In genomic region chr13:100511146-100511859, GRCm38 (mm10) we compare ENCODE assay signal across 14 mouse cellular contexts. TPM values are rescaled to one million over a fixed set of nuclear protein-coding genes. Genes with fewer than 3 reads are reported as not detected.
DNase-seq lines count a peak whose midpoint lies in the region; ATAC-seq and TF ChIP-seq lines count a peak whose summit lies in the region.
"Had no signal": no experiment of that assay in that cellular context is flagged by ENCODE, and none has a peak within 500 bp of the region (broad histone marks: within the 10 kb centered on the region; RNA-seq: fewer than 3 reads in every experiment).

No protein-coding gene starts in this region.

- CTCF ChIA-PET in Patski (lab: Charles Lee) = no interaction called here

- 0 out of 2 replicates have a peak, but pooled peaks cover 3% of the 10 kb centered on the region for H3K36me3 ChIP-seq in liver, embryonic 12.5 days
- no peaks in the 10 kb centered on the region for H3K36me3 ChIP-seq in lung, postnatal 0 days (ENCODE audit: insufficient read depth, low read length)
- H3K36me3 ChIP-seq: heart, embryonic 15.5 days; hindbrain, embryonic 13.5 days had no signal

- no peaks in the 10 kb centered on the region for H3K9me3 ChIP-seq in liver, embryonic 12.5 days (replicated peaks)
- no peaks in the 10 kb centered on the region for H3K9me3 ChIP-seq in lung, postnatal 0 days (ENCODE audit: low read length)
- H3K9me3 ChIP-seq: heart, embryonic 15.5 days; hindbrain, embryonic 13.5 days had no signal

- peak overlapping the region; percentile 69 for H3K27ac ChIP-seq in liver, embryonic 12.5 days
- peak overlapping the region; percentile 64 for H3K27ac ChIP-seq in lung, postnatal 0 days (ENCODE audit: low read length)
- H3K27ac ChIP-seq: heart, embryonic 15.5 days; hindbrain, embryonic 13.5 days had no signal

- POLR2A ChIA-PET in Patski (lab: Charles Lee) = interaction anchor here (0.6 kb wide), 1 partner anchor 37 kb away, joined by 4 read pairs; no protein-coding TSS in a partner anchor

- TF ChIP-seq EP300 in lung, postnatal 0 days (IDR thresholded peaks at IDR 0.05) = peak; percentile 90

- in situ Hi-C loops in Patski (cut with MboI; ENCODE audit: low pct_unique_long_range_greater_than_20kb) = no loop called here

- peak; percentile 72 for ATAC-seq in Patski
- ATAC-seq in liver, embryonic 12.5 days = peak; percentile 52
- ATAC-seq in lung, postnatal 0 days = peak; percentile 91
- ATAC-seq: CD4-positive, CD25-positive, alpha-beta regulatory T cell, adult 4 months; forebrain, postnatal 0 days had no signal

- DNase-seq in 416B (ENCODE audit: low read depth) (peak; percentile 75), Patski (ENCODE audit: low read depth, low spot score) (peak; percentile 69)
- peak; percentile 74 for DNase-seq in lung, postnatal 0 days (ENCODE audit: low spot score)
- no peak for DNase-seq in cerebellum, adult 9-11 months
- no peak for DNase-seq in layer of hippocampus, postnatal 14 days (ENCODE audit: low spot score in 2 of 2)
- no peak for DNase-seq in right cerebral cortex, postnatal 14 days
- DNase-seq: forebrain, postnatal 0 days; gastrocnemius, postnatal 14 days; kidney, adult 11 months had no signal

- H3K27me3 ChIP-seq in Patski = no peaks in the 10 kb centered on the region
- no peaks in the 10 kb centered on the region for H3K27me3 ChIP-seq in liver, embryonic 12.5 days (replicated peaks)
- H3K27me3 ChIP-seq in lung, postnatal 0 days (replicated peaks; ENCODE audit: insufficient read depth, low read length) = no peaks in the 10 kb centered on the region
- H3K27me3 ChIP-seq: heart, embryonic 15.5 days; hindbrain, embryonic 13.5 days had no signal

- H3K9ac ChIP-seq in liver, embryonic 12.5 days = no peak overlapping the region
- no peak overlapping the region for H3K9ac ChIP-seq in lung, postnatal 0 days (replicated peaks; ENCODE audit: low read depth)
- H3K9ac ChIP-seq: forebrain, postnatal 0 days; heart, embryonic 15.5 days; hindbrain, embryonic 13.5 days had no signal

- peak overlapping the region; percentile 47 for H3K4me2 ChIP-seq in liver, embryonic 12.5 days
- H3K4me2 ChIP-seq in lung, postnatal 0 days (replicated peaks; ENCODE audit: low read depth, low read length) = no peak overlapping the region
- H3K4me2 ChIP-seq: heart, embryonic 15.5 days; hindbrain, embryonic 13.5 days; midbrain, embryonic 11.5 days had no signal

- 64% methylated on average over 7 of the region's 7 CpGs for WGBS in liver, embryonic 12.5 days (ENCODE audit: insufficient replicate concordance)
- 50% methylated on average over 7 of the region's 7 CpGs for WGBS in lung, postnatal 0 days

- TF ChIP-seq CTCF in Patski (IDR thresholded peaks at IDR 0.05) = no peak
- no peak for TF ChIP-seq CTCF in lung, postnatal 0 days (IDR thresholded peaks at IDR 0.05)

- peaks cover 27% of the 10 kb centered on the region for H3K4me1 ChIP-seq in liver, embryonic 12.5 days
- H3K4me1 ChIP-seq in lung, postnatal 0 days (ENCODE audit: insufficient read depth, low read depth, low read length) = peaks cover 8% of the 10 kb centered on the region; the same call in 1 of the 2 replicates
- H3K4me1 ChIP-seq: hindbrain, embryonic 13.5 days had no signal

- no peak overlapping the region for H3K4me3 ChIP-seq in liver, embryonic 12.5 days
- H3K4me3 ChIP-seq in lung, postnatal 0 days (ENCODE audit: low read depth, low read length) = no peak overlapping the region
- H3K4me3 ChIP-seq: heart, embryonic 15.5 days; hindbrain, embryonic 13.5 days had no signal

RNA-seq across cellular contexts. Expression of gene Gtf2h2, which starts 18.9 kb away (rescaled TPM):
- 38.9 TPM for polyA plus RNA-seq in Patski (2021)
- 46.6 and 52.2 TPM in 2 replicates for polyA plus RNA-seq in liver, embryonic 12.5 days (2016; fragmentation: Nextera tagmentation; extraction: Ambion mirVana)
- 22.9 and 35.5 TPM in 2 replicates for polyA plus RNA-seq in lung, postnatal 0 days (2015; fragmentation: Nextera tagmentation; extraction: Ambion mirVana)
- total RNA-seq in layer of hippocampus, postnatal 14 days (2021) = 10 to 100 TPM; 41.6 to 42.2 TPM

RNA-seq across cellular contexts. Expression of gene Ocln, which starts 41.2 kb away (rescaled TPM):
- 12.1 TPM for polyA plus RNA-seq in Patski (2021)
- 6.7 and 6.9 TPM in 2 replicates for polyA plus RNA-seq in liver, embryonic 12.5 days (2016; fragmentation: Nextera tagmentation; extraction: Ambion mirVana)
- polyA plus RNA-seq in lung, postnatal 0 days (2015; fragmentation: Nextera tagmentation; extraction: Ambion mirVana) = 71.0 and 76.9 TPM in 2 replicates
- 10 to 100 TPM; 11.9 to 16.4 TPM for total RNA-seq in layer of hippocampus, postnatal 14 days (2021)

RNA-seq across cellular contexts. Expression of gene Naip1, which starts 58.6 kb away (rescaled TPM):
- 0.04 TPM for polyA plus RNA-seq in Patski (2021)
- polyA plus RNA-seq in liver, embryonic 12.5 days (2016; fragmentation: Nextera tagmentation; extraction: Ambion mirVana) = not detected in 2 replicates
- not detected in 2 replicates for polyA plus RNA-seq in lung, postnatal 0 days (2015; fragmentation: Nextera tagmentation; extraction: Ambion mirVana)
- total RNA-seq in layer of hippocampus, postnatal 14 days (2021) = under 1 TPM; 0.14 TPM
- total RNA-seq: gastrocnemius, postnatal 14 days had no signal
- polyA plus RNA-seq: heart, embryonic 15.5 days; midbrain, embryonic 11.5 days had no signal

Comparison
In these comparisons a context has a peak if more than half of its experiments do, and no peak if none do; other contexts are left out.
1. DNase-seq: peak in 416B (single experiment), Patski (single experiment) and lung, postnatal 0 days (single experiment); none in cerebellum, adult 9-11 months (single experiment), layer of hippocampus, postnatal 14 days (0 of 2) and right cerebral cortex, postnatal 14 days (single experiment).
2. Peak in every context shown above with its lines, with median percentiles within 50 percentile points of each other: ATAC-seq.